Mouse (Mus musculus) urinary bladder, adult 18-20 months (tissue): Measurements from ENCODE around the gene Cercam.
"Not testable (repeated sequence)": the region's sequence is repeated elsewhere in the genome, so short reads cannot be mapped to it uniquely, and the experiment has no call there.

Experiments
- DNase-seq, 2 experiments: peaks; one replicate each; pipeline ENCODE4 v3.0.0; 2022; ENCODE audit warnings: low spot score in 2 of 2, mixed read lengths in 2 of 2

Gene Cercam

DNA sequence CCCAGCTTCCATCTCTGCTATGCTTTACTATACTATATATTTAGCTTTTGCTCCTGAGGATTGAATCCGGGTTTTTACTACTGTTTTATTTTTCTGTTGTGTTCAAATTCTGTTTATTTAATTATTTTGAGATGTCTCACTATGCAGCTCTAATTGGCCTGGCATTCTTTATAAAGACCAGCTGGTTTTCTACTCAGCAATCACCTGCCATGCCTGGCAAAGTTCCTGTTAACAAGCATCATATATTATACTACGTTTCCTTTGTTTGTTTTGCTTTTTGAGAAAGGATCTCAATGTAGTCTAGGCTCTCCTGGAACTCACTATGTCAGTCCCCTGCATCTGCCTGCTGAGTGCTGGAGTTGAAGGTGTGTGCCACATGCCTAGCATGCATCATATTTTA lies 28.4 kb downstream of the Cercam start:
- no peak for DNase-seq

DNA sequence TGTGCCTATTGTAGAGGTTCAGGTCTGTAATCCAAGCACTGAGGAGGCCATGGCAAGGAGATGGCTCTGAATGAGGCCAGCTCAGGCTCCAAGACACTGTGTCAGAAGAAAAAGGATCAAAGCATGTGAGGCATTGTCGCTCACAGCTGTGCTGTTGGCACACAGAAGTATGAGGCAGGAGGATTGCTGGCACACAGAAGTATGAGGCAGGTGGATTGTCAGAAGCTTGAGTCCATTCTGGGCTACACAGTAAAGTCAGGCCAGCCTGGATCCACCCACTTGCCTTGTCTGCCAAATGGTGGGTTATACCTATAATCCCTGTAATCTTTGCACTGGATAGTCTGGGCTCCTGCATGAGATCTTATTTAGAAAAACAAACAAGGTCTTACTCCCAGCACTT lies 29.1 kb downstream of the Cercam start:
- no peak for DNase-seq

DNA sequence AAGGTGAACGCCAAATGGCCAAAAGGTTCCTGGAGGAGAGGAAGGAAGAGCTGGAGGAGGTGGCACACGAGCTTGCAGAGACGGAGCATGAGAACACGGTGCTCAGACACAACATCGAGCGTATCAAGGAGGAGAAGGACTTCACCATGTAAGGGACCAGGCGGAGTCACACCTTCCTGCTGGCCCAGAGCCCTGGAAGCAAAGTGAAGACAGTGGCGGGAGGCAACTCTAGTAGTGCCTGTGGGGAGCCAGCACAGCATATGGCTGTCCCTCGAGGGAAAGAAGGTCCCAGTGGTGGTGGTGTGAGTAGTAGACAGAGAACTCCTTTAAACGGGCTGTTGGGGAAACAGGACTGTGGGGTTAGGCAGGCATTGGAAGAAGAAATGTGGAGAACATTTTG lies 33.2 kb downstream of the Cercam start:
- DNase-seq: no peak

DNA sequence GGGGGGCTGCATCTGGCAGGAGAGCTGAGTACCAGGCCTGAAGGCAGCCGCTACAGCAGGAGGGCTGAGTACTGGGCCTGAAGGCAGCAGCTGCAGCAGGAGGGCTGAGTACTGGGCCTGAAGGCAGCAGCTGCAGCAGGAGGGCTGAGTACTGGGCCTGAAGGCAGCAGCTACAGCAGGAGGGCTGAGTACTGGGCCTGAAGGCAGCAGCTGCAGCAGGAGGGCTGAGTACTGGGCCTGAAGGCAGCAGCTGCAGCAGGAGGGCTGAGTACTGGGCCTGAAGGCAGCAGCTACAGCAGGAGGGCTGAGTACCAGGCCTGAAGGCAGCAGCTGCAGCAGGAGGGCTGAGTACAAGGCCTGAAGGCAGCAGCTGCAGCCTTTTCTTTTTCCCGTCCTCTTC lies 39.2 kb downstream of the Cercam start:
- not testable (repeated sequence) for DNase-seq

DNA sequence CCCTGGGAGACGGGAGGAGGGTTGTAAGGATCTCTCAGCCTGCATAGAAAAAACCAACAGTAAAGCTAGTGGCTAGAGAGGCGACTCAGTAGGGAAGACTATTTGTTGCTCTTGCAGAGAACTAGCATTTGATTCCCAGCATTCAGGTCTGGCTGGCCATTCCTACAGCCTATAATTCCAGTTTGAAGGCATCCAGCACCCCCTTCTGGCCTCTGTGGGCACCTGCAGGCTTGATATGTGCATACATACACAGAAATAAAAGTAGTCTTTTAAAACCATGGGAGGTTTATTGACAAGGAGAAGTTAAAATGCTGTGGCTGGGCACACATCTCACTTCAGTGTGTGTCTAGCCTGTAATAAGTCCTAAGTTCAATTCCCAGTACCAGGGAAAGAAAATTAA lies 41.1 kb downstream of the Cercam start:
- DNase-seq: no peak

DNA sequence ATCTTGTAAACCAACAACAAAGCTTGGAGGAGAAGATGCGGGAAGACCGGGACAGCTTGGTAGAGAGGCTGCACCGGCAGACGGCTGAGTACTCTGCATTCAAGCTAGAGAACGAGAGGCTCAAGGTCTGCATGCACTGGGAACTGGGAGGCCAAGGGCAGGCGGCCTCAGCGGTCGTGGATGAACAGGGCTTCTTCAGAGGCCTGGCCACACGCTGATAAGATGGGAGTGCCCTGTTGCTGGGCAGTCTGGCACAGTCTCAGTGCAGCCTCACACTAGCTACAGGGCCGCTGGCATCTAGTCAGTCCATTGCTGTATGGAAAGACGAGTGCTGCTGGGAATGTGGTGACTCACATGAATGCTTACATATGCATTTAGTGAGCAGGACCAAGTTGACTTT lies 48.7 kb downstream of the Cercam start:
- DNase-seq: no peak

DNA sequence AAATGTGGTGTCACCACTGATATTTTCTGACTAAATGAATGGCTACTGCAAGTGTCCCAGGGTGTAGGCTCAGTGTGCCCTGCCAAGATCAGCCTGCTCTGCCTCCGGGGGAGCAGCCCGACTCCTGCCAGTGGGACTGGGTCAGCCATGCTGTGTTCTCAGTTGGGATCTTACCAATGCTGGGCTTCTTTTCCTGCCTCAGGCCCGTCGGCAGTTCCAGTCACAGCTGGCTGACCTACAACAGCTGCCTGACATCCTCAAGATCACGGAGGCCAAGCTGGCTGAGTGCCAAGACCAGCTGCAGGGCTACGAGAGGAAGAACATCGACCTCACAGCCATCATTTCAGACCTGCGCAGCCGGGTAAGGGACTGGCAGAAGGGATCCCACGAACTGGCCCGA lies 53.0 kb downstream of the Cercam start:
- peak in 1 of 2 experiments; percentile 3 for DNase-seq

DNA sequence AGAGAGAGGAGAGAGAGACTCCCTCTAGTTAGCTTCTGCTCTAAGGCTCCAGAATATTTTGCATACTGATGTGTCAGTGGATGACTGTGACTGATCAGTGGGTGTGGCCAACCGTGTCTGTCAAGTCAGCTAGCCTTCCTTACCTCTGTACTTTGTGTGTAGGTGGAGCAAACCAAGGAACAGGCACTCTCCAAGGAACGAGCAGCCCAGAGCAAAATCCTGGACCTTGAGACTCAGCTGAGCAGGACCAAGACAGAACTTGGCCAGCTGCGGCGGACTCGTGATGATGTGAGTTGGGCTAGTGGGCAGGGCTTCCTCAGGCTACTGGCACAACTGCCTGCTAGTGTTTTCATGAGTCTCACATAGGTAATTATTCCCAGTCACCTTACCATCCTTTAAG lies 57.6 kb downstream of the Cercam start:
- no peak for DNase-seq

DNA sequence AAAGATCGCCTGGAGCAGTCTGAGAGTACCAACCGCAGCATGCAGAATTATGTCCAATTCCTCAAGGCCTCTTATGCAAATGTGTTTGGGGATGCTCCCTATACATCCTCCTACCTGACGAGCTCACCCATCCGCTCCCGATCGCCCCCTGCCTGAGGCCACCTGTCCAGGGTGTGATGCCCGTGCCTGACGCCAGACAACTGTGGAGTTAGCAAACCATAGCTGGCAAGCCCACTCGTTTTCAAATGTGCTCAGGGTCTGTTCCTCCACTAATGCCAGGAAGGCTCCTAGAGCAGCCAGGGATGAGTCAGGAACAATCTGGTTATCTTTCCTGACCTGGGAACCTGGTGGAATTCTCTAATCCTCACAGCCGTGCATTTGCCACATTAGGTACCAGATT lies 61.5 kb downstream of the Cercam start:
- DNase-seq: no peak

DNA sequence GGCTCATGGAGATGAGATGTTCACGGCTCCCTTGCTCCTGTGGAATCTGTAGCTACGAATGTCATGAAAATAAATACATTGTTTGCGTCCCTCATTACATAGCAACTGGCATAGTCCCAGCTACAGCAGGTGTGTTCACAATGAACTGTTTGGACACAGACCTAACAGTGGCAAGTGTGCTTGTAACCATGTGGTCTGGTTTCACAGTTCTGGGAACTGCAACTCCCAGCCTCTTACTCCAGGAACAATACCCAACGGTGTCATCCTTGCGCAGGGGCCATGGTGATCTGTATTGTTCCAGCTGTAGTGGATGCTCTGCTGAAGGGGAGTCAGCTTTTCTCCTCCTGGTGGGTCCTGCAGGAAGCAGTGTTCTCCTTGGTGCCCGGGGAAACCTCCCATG lies 62.2 kb downstream of the Cercam start:
- no peak for DNase-seq
